Mouse (Mus musculus) G1E (cell line): ENCODE data around the gene Tnni1.

Source experiments
- CTCF ChIP-seq: IDR thresholded peaks from 2 replicates; pipeline ENCODE4 v1.5.1; 2012; ENCODE audit warnings: low read depth, low read length, inconsistent platforms, mixed read lengths
- TAL1 ChIP-seq: conservative IDR thresholded peaks from 2 replicates; pipeline ENCODE4 v1.6.1; 2012; ENCODE audit warnings: low read depth, low read length, inconsistent platforms, mixed read lengths

GRCm38 (mm10) chr1:135729821-135730220, 49.4 kb upstream of the Tnni1 start:
- no peak for TF ChIP-seq TAL1
- no peak for TF ChIP-seq CTCF
